Mouse (Mus musculus) spleen, postnatal 14 days (tissue): ENCODE results near the gene Rab33b.

ENCODE experiments used
- DNase-seq, 2 experiments: peaks; one replicate each; pipeline ENCODE4 v3.0.0; 2021 to 2022; ENCODE audit warnings: low spot score in 2 of 2

The Rab33b gene

GRCm38 (mm10) chr3:51511983-51512382 lies 28.3 kb downstream of the Rab33b start:
- no peak for DNase-seq

GRCm38 (mm10) chr3:51517467-51517866 lies 33.7 kb downstream of the Rab33b start:
- DNase-seq = no peak

- DNase-seq = no peak
Measured at GRCm38 (mm10) chr3:51517878-51518762, 34.4 kb downstream of the Rab33b start.

GRCm38 (mm10) chr3:51518763-51519121 lies 35.0 kb downstream of the Rab33b start:
- DNase-seq = no peak

- no peak for DNase-seq
Measured at GRCm38 (mm10) chr3:51521262-51521661, 37.5 kb downstream of the Rab33b start.

- DNase-seq = no peak
Measured at GRCm38 (mm10) chr3:51525186-51525785, 41.6 kb downstream of the Rab33b start.

- no peak for DNase-seq
Measured at GRCm38 (mm10) chr3:51526891-51527290, 43.2 kb downstream of the Rab33b start.

GRCm38 (mm10) chr3:51531473-51532281 lies 48.0 kb downstream of the Rab33b start:
- no peak for DNase-seq

GRCm38 (mm10) chr3:51532282-51532620 lies 48.5 kb downstream of the Rab33b start:
- no peak for DNase-seq

- DNase-seq = no peak
Measured at GRCm38 (mm10) chr3:51533573-51533972, 49.9 kb downstream of the Rab33b start.

- DNase-seq = no peak
Measured at GRCm38 (mm10) chr3:51534013-51534412, 50.3 kb downstream of the Rab33b start.

- DNase-seq = peak; percentile 60 to 75
Measured at GRCm38 (mm10) chr3:51539567-51540408, 56.1 kb downstream of the Rab33b start.

GRCm38 (mm10) chr3:51540659-51541058 lies 56.9 kb downstream of the Rab33b start:
- DNase-seq = no peak

- no peak for DNase-seq
Measured at GRCm38 (mm10) chr3:51544442-51545128, 60.9 kb downstream of the Rab33b start.
